Mouse (Mus musculus) embryo, embryonic 11 days (tissue): Measurements from ENCODE around the gene Ttyh3.
A peak's percentile ranks its signal among the peaks of the same experiment; 100 is the strongest.

Experiments used
- DNase-seq: peaks from one replicate; pipeline ENCODE4 v3.0.0-alpha.2; 2015

The Ttyh3 gene

GRCm38 (mm10) chr5:140607836-140608633 lies 40.8 kb downstream of the Ttyh3 start:
- DNase-seq = no peak

GRCm38 (mm10) chr5:140607001-140607835 lies 41.6 kb downstream of the Ttyh3 start, which contains the start of gene Lfng:
Gene Lfng (plus strand): TSS chr5:140607320.
- peak; percentile 96 for DNase-seq

GRCm38 (mm10) chr5:140606386-140606785 lies 42.4 kb downstream of the Ttyh3 start:
- peak; percentile 68 for DNase-seq

GRCm38 (mm10) chr5:140605228-140605627 lies 43.6 kb downstream of the Ttyh3 start:
- DNase-seq = peak; percentile 66

- DNase-seq = no peak
These were observed 44.4 kb downstream of the Ttyh3 start for GRCm38 (mm10) chr5:140604386-140604785.

- DNase-seq = no peak
These were observed 46.3 kb downstream of the Ttyh3 start for GRCm38 (mm10) chr5:140602540-140602939.

- DNase-seq = no peak
These were observed 47.1 kb downstream of the Ttyh3 start for GRCm38 (mm10) chr5:140601712-140602111.

- DNase-seq = no peak
These were observed 48.9 kb downstream of the Ttyh3 start for GRCm38 (mm10) chr5:140599939-140600338.

GRCm38 (mm10) chr5:140597787-140598186 lies 51.0 kb downstream of the Ttyh3 start:
- DNase-seq = no peak

GRCm38 (mm10) chr5:140596927-140597588 lies 51.8 kb downstream of the Ttyh3 start:
- DNase-seq = no peak

- no peak for DNase-seq
These were observed 52.4 kb downstream of the Ttyh3 start for GRCm38 (mm10) chr5:140596426-140596825.

- no peak for DNase-seq
These were observed 54.0 kb downstream of the Ttyh3 start for GRCm38 (mm10) chr5:140594846-140595245.

GRCm38 (mm10) chr5:140589082-140589774 lies 59.6 kb downstream of the Ttyh3 start:
- no peak for DNase-seq

- DNase-seq = peak; percentile 88
These were observed 65.0 kb downstream of the Ttyh3 start for GRCm38 (mm10) chr5:140583732-140584368.

- peak; percentile 50 for DNase-seq
These were observed 65.7 kb downstream of the Ttyh3 start for GRCm38 (mm10) chr5:140582995-140583731.

GRCm38 (mm10) chr5:140581569-140581968 lies 67.3 kb downstream of the Ttyh3 start:
- peak; percentile 80 for DNase-seq

- peak; percentile 89 for DNase-seq
These were observed 69.1 kb downstream of the Ttyh3 start for GRCm38 (mm10) chr5:140579771-140580170.

- DNase-seq = no peak
These were observed 69.6 kb downstream of the Ttyh3 start for GRCm38 (mm10) chr5:140579221-140579620.

- DNase-seq = no peak
These were observed 73.4 kb downstream of the Ttyh3 start for GRCm38 (mm10) chr5:140575381-140575866.

- DNase-seq = no peak
These were observed 76.2 kb downstream of the Ttyh3 start for GRCm38 (mm10) chr5:140572611-140573010.

- no peak for DNase-seq
These were observed 77.2 kb downstream of the Ttyh3 start for GRCm38 (mm10) chr5:140571673-140572072.
